Mouse (Mus musculus): Measurements from ENCODE around the gene Dsp.

Gene Dsp

GRCm38 (mm10) chr13:38193406-38193805 is 42.3 kb downstream of the Dsp start:
- no peak for DNase-seq

DNA sequence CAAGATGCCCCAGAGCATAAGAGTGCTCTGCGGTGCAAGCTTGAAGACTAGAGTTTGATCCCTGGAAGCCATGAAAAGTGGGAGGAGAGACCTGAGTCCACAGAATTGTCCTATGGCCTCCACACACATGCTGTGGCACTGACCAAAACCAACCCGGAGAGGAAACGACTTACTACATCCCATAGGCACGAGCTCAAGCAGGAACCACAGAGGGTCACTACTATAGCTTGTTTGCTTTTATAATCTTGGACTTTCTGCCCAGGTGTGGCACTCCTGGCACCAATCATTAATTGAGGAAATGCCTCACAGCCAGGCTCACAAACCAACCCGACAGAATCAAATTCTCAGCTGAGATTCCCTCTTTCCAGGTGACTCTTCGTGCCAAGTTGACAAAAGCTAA is 50.3 kb downstream of the Dsp start:
- DNase-seq: no peak

GRCm38 (mm10) chr13:38204171-38204570 is 53.1 kb downstream of the Dsp start:
- no peak for DNase-seq

DNA sequence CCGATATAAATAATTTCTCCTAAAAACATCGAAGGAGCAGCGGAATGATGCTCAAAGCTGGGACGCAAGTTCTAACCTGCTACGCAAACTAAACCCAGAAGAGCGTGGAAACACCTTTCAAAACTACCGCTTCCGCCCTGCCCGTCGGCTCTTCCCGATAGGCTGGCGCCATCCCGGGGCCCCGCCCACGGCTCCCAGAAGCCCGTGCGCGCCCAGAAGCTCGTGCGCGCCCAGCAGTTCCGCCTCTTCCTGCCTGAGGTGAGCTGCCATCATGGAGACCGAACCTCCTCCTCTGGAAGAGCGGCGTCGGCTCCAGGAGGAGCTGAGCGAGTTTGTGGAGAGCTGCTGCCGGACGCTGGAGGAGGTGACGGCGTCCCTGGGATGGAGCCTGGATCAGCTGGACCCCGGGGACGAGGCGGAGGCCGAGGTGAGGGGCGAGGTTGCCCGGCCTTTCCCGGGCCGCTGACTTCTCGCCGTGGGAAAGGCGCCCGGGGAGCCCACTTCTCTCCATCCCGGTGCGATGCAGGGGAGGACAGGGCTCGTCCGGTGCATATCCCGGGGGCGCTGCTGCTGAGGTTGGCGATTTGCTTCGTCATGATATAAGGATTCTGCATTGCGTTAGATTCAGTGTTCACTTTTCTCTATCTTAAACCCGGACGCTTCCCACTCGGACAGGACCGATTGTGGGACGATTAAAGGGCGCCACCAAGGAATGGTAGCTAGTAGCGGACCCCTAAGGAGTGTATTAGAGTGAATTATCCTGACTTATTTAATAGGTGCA is 53.8 kb downstream of the Dsp start, which contains the start of gene Snrnp48:
Snrnp48 (plus strand) TSS at position 237 of the 781 bp plus-strand sequence.
- peak; percentile 79 to 84 for DNase-seq

DNA sequence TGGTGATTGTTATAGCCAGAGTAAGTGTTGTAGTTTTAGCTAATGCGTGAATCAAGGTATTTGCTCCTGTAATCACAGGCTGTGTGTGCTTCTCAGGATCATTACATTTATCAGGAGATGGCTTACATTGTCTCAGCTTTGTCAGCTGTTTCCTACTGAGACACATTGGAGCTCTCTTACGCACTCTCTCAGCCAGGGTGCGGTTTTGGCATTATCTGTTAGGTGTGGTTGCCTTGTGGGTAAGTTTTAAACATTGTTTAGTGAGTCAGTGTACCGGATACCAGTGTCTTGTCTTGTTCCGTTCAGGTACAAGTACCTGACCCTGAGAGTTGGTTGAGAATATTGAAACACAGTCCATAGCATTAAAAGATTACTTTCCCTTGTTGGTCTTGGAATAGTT is 60.0 kb downstream of the Dsp start:
- DNase-seq: no peak

DNA sequence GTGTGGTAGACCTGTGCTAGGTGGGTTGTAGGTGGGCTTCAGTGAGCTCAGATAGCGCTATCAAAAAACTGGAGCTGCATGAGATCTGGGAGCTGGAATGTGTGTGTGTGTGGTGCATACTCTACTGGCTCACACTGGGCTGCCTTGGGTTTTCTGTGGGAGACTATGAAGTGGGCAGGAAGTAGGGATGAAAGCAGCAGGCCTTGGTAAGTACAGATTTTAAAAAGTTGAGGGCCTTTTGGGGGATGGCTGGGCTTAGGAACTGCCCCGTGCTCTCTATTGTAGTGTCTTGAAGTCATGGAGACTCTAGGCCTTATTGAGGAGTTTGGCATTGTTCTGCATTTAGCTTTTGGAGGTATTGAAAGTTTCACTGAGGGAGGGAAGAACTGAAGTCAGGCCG is 67.6 kb downstream of the Dsp start:
- no peak for DNase-seq

- DNase-seq: no peak
Measured at GRCm38 (mm10) chr13:38220331-38220730, 69.2 kb downstream of the Dsp start.

- DNase-seq: no peak
Measured at GRCm38 (mm10) chr13:38230177-38230821, 79.2 kb downstream of the Dsp start.

- no peak for DNase-seq
Measured at GRCm38 (mm10) chr13:38232411-38232810, 81.3 kb downstream of the Dsp start.

DNA sequence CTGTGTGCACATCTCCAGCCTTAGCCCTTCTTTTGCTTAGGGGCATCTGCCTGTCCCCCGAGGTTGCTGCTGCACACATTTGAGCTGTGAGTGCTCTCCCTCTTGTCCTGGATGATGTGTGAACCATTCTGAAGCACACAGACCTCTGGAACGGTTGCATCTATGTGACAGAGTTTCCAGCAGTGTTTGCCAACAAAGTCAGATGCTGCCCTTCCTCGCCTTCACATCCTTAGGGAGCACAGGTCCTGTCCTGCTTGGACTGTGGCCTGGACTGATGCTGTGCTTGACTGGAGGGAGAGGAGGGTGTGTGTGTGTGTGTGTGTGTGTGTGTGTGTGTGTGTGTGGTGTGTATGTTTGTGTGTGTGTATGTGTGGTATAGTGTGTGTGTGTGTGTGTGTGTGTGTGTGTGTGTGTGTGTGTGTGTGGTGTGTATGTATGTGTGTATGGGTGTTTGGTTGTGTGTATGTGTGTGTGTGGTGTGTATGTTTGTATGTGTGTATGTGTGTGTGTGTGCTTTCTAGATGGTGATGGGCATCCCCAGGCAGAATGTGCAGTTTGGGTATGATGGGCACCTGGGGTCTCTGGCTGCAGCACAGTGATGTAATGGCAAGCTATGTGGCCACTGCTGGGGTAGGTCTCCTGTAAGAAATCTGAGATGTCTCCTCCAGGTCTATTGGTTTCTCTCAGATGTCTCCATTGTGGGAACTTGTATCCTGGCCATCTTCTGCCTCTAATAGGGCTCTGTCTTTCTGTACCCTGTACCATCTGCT is 81.9 kb downstream of the Dsp start:
- DNase-seq: no peak

- DNase-seq: no peak
Measured at GRCm38 (mm10) chr13:38234651-38235050, 83.6 kb downstream of the Dsp start.

- no peak for DNase-seq
Measured at GRCm38 (mm10) chr13:38235370-38235769, 84.3 kb downstream of the Dsp start.

DNA sequence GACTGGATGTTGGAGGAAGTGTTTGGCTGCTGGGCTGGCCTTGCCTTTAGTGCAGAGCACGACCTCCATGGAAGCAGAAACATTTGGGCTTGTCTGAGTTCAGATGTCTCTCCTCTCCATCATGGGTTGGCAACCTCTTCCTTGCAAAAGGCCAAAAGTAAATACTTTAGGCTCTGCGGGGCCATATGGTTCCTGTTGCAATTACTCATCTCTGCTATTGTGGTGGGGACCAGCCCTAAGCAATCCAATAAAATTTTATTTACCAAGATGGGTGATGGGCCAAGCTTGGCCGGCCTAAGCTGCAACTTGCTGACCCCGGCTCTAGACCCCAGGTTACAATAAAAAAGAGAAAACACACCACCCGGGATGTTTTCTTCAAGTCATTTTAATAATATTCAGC is 97.1 kb downstream of the Dsp start:
- no peak for DNase-seq
